Mouse (Mus musculus) ES-E14 (cell line): ENCODE measurements at regions not wholly inside any gene's neighbourhood (a gene's known extent, or its start where the extent isn't known, plus 50 kb on each side); places are given as distances from the start of the nearest gene placed in this dataset.

ENCODE experiments used
- DNase-seq: peaks from one replicate; pipeline ENCODE4 v3.0.0-alpha.2; 2013; ENCODE audit warnings: low read depth, low spot score
- H3K27ac ChIP-seq: 2 replicates; pipeline ENCODE4 v1.5.1; 2012; ENCODE audit warnings: low read depth, mild to moderate bottlenecking, low read length, moderate library complexity, mixed read lengths; ENCODE audit not compliant: poor library complexity, insufficient read depth, severe bottlenecking
- H3K36me3 ChIP-seq: 2 replicates; pipeline ENCODE4 v1.6.1; 2012; ENCODE audit warnings: mild to moderate bottlenecking, low read length, moderate library complexity, mixed read lengths; ENCODE audit not compliant: control insufficient read depth, poor library complexity, insufficient read depth, severe bottlenecking
- H3K4me1 ChIP-seq, 2 experiments: fragments of 150-350 bp in 1 of 2; sonication (generic) in 1 of 2; 2 replicates each; pipeline ENCODE4 v1.6.1; 2012; ENCODE audit warnings: low read length in 2 of 2, mild to moderate bottlenecking in 1 of 2, mixed read lengths in 1 of 2; ENCODE audit not compliant: control insufficient read depth in 2 of 2, insufficient read depth in 2 of 2, poor library complexity in 1 of 2
- H3K4me3 ChIP-seq, 2 experiments: fragments of 150-350 bp in 1 of 2; sonication (generic) in 1 of 2; 2 replicates each; pipeline ENCODE4 v1.5.1; 2012; ENCODE audit warnings: low read length in 2 of 2, low read depth in 1 of 2, mild to moderate bottlenecking in 1 of 2, mixed read lengths in 1 of 2; ENCODE audit not compliant: insufficient read depth in 1 of 2, poor library complexity in 1 of 2, severe bottlenecking in 1 of 2
- H3K9ac ChIP-seq: 2 replicates; pipeline ENCODE4 v1.6.1; 2012; ENCODE audit warnings: low read depth, mild to moderate bottlenecking, low read length, mixed read lengths; ENCODE audit not compliant: poor library complexity, insufficient read depth, severe bottlenecking
- H3K9me3 ChIP-seq: fragments of 150-350 bp; sonication (generic); 2 replicates; pipeline ENCODE4 v1.6.1; 2012; ENCODE audit warnings: low read depth, mild to moderate bottlenecking, low read length; ENCODE audit not compliant: control insufficient read depth, insufficient read depth
- CHD2 ChIP-seq: IDR thresholded peaks from 2 replicates; pipeline ENCODE4 v1.6.1; 2014; ENCODE audit warnings: mild to moderate bottlenecking, low read depth, low read length, inconsistent platforms
- HCFC1 ChIP-seq: IDR thresholded peaks from 2 replicates; pipeline ENCODE4 v1.6.1; 2012; ENCODE audit warnings: low read length, inconsistent platforms, borderline replicate concordance; ENCODE audit not compliant: insufficient read depth
- MAFK ChIP-seq: IDR thresholded peaks from 2 replicates; pipeline ENCODE4 v1.6.1; 2014; ENCODE audit warnings: mild to moderate bottlenecking, low read depth, low read length, inconsistent platforms; ENCODE audit not compliant: insufficient read depth
- ZC3H11A ChIP-seq: IDR thresholded peaks from 2 replicates; pipeline ENCODE4 v1.6.1; 2012; ENCODE audit warnings: low read depth, mild to moderate bottlenecking, inconsistent platforms, low read length, borderline replicate concordance
- ZNF384 ChIP-seq: IDR thresholded peaks from 2 replicates; pipeline ENCODE4 v1.6.1; 2012; ENCODE audit warnings: low read depth, low read length, inconsistent platforms
- in situ Hi-C, 2 experiments: fragments of 600-800 bp; cut with MboI; formaldehyde crosslinking; loops; one replicate each; pipeline ENCODE4 v1.15.1; 2025; ENCODE audit warnings: low sequenced_read_pairs in 2 of 2, inconsistent platforms in 1 of 2; ENCODE audit not compliant: unreplicated experiment in 2 of 2

- Histone ChIP-seq H3K9ac (no peak overlapping the region), H3K36me3 (no peaks in the 10 kb centered on the region), H3K9me3 (no peaks in the 10 kb centered on the region), H3K4me3 (no peak overlapping the region), H3K27ac (no peak overlapping the region), H3K4me1 (no peaks in the 10 kb centered on the region)
- no peak for TF ChIP-seq HCFC1
- no peak for TF ChIP-seq ZC3H11A
- no peak for TF ChIP-seq MAFK
- TF ChIP-seq ZNF384: no peak
- no peak for TF ChIP-seq CHD2
- no peak for DNase-seq
- in situ Hi-C loops: no loop called here
Observed at GRCm38 (mm10) chrX:92981141-92981540, 305.1 kb upstream of the Arx start.

- H3K9me3 ChIP-seq: no peaks in the 10 kb centered on the region
- in situ Hi-C loops: no loop called here
- DNase-seq: no peak
- no peaks in the 10 kb centered on the region for H3K36me3 ChIP-seq
- H3K27ac ChIP-seq: no peak overlapping the region
- no peak overlapping the region for H3K9ac ChIP-seq
- no peak overlapping the region for H3K4me3 ChIP-seq
- no peak for TF ChIP-seq MAFK
- no peaks in the 10 kb centered on the region for H3K4me1 ChIP-seq
Observed at GRCm38 (mm10) chrX:93002236-93002976, 283.8 kb upstream of the Arx start.

- in situ Hi-C loops: no loop called here
- no peak for DNase-seq
- no peak overlapping the region for H3K4me3 ChIP-seq
- no peak for TF ChIP-seq ZC3H11A
- TF ChIP-seq CHD2: no peak
- no peak for TF ChIP-seq MAFK
- TF ChIP-seq HCFC1: no peak
- no peak for TF ChIP-seq ZNF384
- no peak overlapping the region for H3K27ac ChIP-seq
- no peaks in the 10 kb centered on the region for H3K36me3 ChIP-seq
- H3K4me1 ChIP-seq: no peaks in the 10 kb centered on the region
- H3K9me3 ChIP-seq: no peaks in the 10 kb centered on the region
- no peak overlapping the region for H3K9ac ChIP-seq
Observed at GRCm38 (mm10) chrX:93006681-93007080, 279.6 kb upstream of the Arx start.

GRCm38 (mm10) chrX:93011578-93011977, 274.7 kb upstream of the Arx start:
- Histone ChIP-seq H3K4me3 (no peak overlapping the region), H3K36me3 (no peaks in the 10 kb centered on the region), H3K27ac (no peak overlapping the region), H3K9ac (no peak overlapping the region), H3K4me1 (no peaks in the 10 kb centered on the region), H3K9me3 (no peaks in the 10 kb centered on the region)
- in situ Hi-C loops: no loop called here
- no peak for TF ChIP-seq CHD2
- TF ChIP-seq ZC3H11A: no peak
- no peak for TF ChIP-seq MAFK
- no peak for TF ChIP-seq ZNF384
- TF ChIP-seq HCFC1: no peak
- DNase-seq: no peak

- in situ Hi-C loops: no loop called here
- Histone ChIP-seq H3K27ac (no peak overlapping the region), H3K4me1 (no peaks in the 10 kb centered on the region), H3K9me3 (no peaks in the 10 kb centered on the region), H3K4me3 (no peak overlapping the region), H3K36me3 (no peaks in the 10 kb centered on the region), H3K9ac (no peak overlapping the region)
- no peak for TF ChIP-seq HCFC1
- TF ChIP-seq CHD2: no peak
- no peak for TF ChIP-seq MAFK
- no peak for TF ChIP-seq ZC3H11A
- no peak for TF ChIP-seq ZNF384
- DNase-seq: no peak
Observed at GRCm38 (mm10) chrX:93016391-93016790, 269.9 kb upstream of the Arx start.
